Comparison of ENCODE assay signal across 18 mouse cellular contexts in genomic region chr5:32423339-32424046, GRCm38 (mm10). TPM values are rescaled to one million over a fixed set of nuclear protein-coding genes. Genes with fewer than 3 reads are reported as not detected.
DNase-seq lines count a peak whose midpoint lies in the region; ATAC-seq lines count a peak whose summit lies in the region.
"Had no signal": no experiment of that assay in that cellular context is flagged by ENCODE, and none has a peak within 500 bp of the region (broad histone marks: within the 10 kb centered on the region; RNA-seq: fewer than 3 reads in every experiment).

No protein-coding gene starts in this region.

- no peak overlapping the region; the same call in 1 of the 2 replicates for H3K9ac ChIP-seq in forebrain, embryonic 13.5 days
- H3K9ac ChIP-seq in midbrain, embryonic 11.5 days (ENCODE audit: low read length), result no peak overlapping the region
- H3K9ac ChIP-seq: embryonic facial prominence, embryonic 12.5 days; hindbrain, embryonic 15.5 days; liver, embryonic 14.5 days had no signal

- whole genome bisulfite sequencing in forebrain, embryonic 10.5 days, result 74% methylated on average over 11 of the region's 11 CpGs
- 62% methylated on average over 11 of the region's 11 CpGs for WGBS in forebrain, embryonic 13.5 days
- 54% methylated on average over 11 of the region's 11 CpGs for WGBS in midbrain, embryonic 11.5 days

- peak overlapping the region; percentile 9; the same call in 1 of the 2 replicates for H3K27ac ChIP-seq in forebrain, embryonic 10.5 days
- no peak overlapping the region for H3K27ac ChIP-seq in forebrain, embryonic 13.5 days
- no peak overlapping the region for H3K27ac ChIP-seq in midbrain, embryonic 11.5 days (ENCODE audit: low read depth, low read length)
- H3K27ac ChIP-seq: embryonic facial prominence, embryonic 12.5 days; hindbrain, embryonic 15.5 days; liver, embryonic 14.5 days; macrophage had no signal

- no peak for DNase-seq in forebrain, embryonic 10.5 days (ENCODE audit: extremely low spot score, low spot score)
- peak; percentile 28 to 47 for DNase-seq in kidney, postnatal 4 days
- DNase-seq in kidney, adult 9 months, result no peak
- DNase-seq in midbrain, embryonic 11.5 days (ENCODE audit: low spot score, missing footprints), result no peak
- DNase-seq in heart, adult 18-20 months, result no peak
- DNase-seq: cerebellum, postnatal 10 days; gastrocnemius, postnatal 36 days; kidney, postnatal 14 days; right cerebral cortex, postnatal 14 days; thymus, adult 2 months had no signal

- peaks cover 34% of the 10 kb centered on the region for H3K4me1 ChIP-seq in forebrain, embryonic 10.5 days
- peaks cover 7% of the 10 kb centered on the region; the same call in 1 of the 2 replicates for H3K4me1 ChIP-seq in forebrain, embryonic 13.5 days
- H3K4me1 ChIP-seq in midbrain, embryonic 11.5 days (ENCODE audit: control insufficient read depth, insufficient read depth, low read length), result peaks cover 5% of the 10 kb centered on the region

- no peak overlapping the region for H3K4me2 ChIP-seq in forebrain, embryonic 13.5 days
- H3K4me2 ChIP-seq in midbrain, embryonic 11.5 days, result no peak overlapping the region
- H3K4me2 ChIP-seq: embryonic facial prominence, embryonic 12.5 days; hindbrain, embryonic 15.5 days had no signal

- H3K9me3 ChIP-seq in forebrain, embryonic 10.5 days, result no peaks in the 10 kb centered on the region
- H3K9me3 ChIP-seq in forebrain, embryonic 13.5 days (replicated peaks), result no peaks in the 10 kb centered on the region
- H3K9me3 ChIP-seq in midbrain, embryonic 11.5 days (ENCODE audit: control insufficient read depth, low read length), result no peaks in the 10 kb centered on the region
- H3K9me3 ChIP-seq: embryonic facial prominence, embryonic 12.5 days; hindbrain, embryonic 15.5 days had no signal

- ATAC-seq in forebrain, embryonic 13.5 days, result no peak
- 0 out of 2 replicates have a peak, but pooled peaks have one; percentile 18 for ATAC-seq in common myeloid progenitor, adult 5-6 weeks (replicated peaks; ENCODE audit: low read depth, poor library complexity, severe bottlenecking)
- ATAC-seq in monocyte, adult 5-6 weeks (replicated peaks; ENCODE audit: insufficient number of reproducible peaks, low FRiP score, low TSS enrichment, poor library complexity, severe bottlenecking), result peak; percentile 72
- no peak for ATAC-seq in midbrain, embryonic 11.5 days (ENCODE audit: low FRiP score)
- ATAC-seq: activated CD4-positive, CD25-positive, alpha-beta regulatory T cell, adult 4 months had no signal

- H3K4me3 ChIP-seq in forebrain, embryonic 10.5 days, result no peak overlapping the region
- H3K4me3 ChIP-seq in forebrain, embryonic 13.5 days, result no peak overlapping the region
- no peak overlapping the region for H3K4me3 ChIP-seq in midbrain, embryonic 11.5 days (ENCODE audit: low read depth, low read length)
- H3K4me3 ChIP-seq: embryonic facial prominence, embryonic 12.5 days; hindbrain, embryonic 15.5 days had no signal

- no peaks in the 10 kb centered on the region for H3K27me3 ChIP-seq in forebrain, embryonic 10.5 days (ENCODE audit: poor library complexity, severe bottlenecking)
- H3K27me3 ChIP-seq in forebrain, embryonic 13.5 days, result no peaks in the 10 kb centered on the region
- no peaks in the 10 kb centered on the region for H3K27me3 ChIP-seq in midbrain, embryonic 11.5 days (ENCODE audit: control insufficient read depth, insufficient read depth, low read length)
- H3K27me3 ChIP-seq: embryonic facial prominence, embryonic 12.5 days; hindbrain, embryonic 15.5 days had no signal

- no peaks in the 10 kb centered on the region for H3K36me3 ChIP-seq in forebrain, embryonic 10.5 days (replicated peaks)
- H3K36me3 ChIP-seq in forebrain, embryonic 13.5 days (ENCODE audit: poor library complexity, severe bottlenecking), result no peaks in the 10 kb centered on the region
- no peaks in the 10 kb centered on the region for H3K36me3 ChIP-seq in midbrain, embryonic 11.5 days (ENCODE audit: control insufficient read depth, insufficient read depth, low read length)
- H3K36me3 ChIP-seq: embryonic facial prominence, embryonic 12.5 days; hindbrain, embryonic 15.5 days had no signal

RNA-seq across cellular contexts. Expression of gene Ppp1cb, which starts 35.1 kb away (rescaled TPM):
- 214 and 230 TPM in 2 replicates for polyA plus RNA-seq in forebrain, embryonic 10.5 days (2016; fragmentation: Nextera tagmentation; extraction: Ambion mirVana)
- polyA plus RNA-seq in forebrain, embryonic 13.5 days (2015; fragmentation: Nextera tagmentation; extraction: Ambion mirVana), result 213 and 246 TPM in 2 replicates
- total RNA-seq in common myeloid progenitor, adult 5-6 weeks (2017), result 222 and 251 TPM in 2 replicates
- total RNA-seq in monocyte, adult 5-6 weeks (2017), result 454 to 494 TPM (median 475 TPM) in 3 replicates
- 247 and 272 TPM in 2 replicates for polyA plus RNA-seq in midbrain, embryonic 11.5 days (2014; fragmentation: Nextera tagmentation; extraction: Ambion mirVana)
- 100 to 1,000 TPM; 450 to 464 TPM for total RNA-seq in heart, adult 18-20 months (2021)

Comparison
In these comparisons a context has a peak if more than half of its experiments do, and no peak if none do; other contexts are left out.
1. DNase-seq: peak in kidney, postnatal 4 days (2 of 2); none in forebrain, embryonic 10.5 days (single experiment), kidney, adult 9 months (single experiment), midbrain, embryonic 11.5 days (single experiment) and heart, adult 18-20 months (0 of 2).
2. ATAC-seq: peak in common myeloid progenitor, adult 5-6 weeks (single experiment) and monocyte, adult 5-6 weeks (single experiment); none in forebrain, embryonic 13.5 days (single experiment) and midbrain, embryonic 11.5 days (single experiment).